In genomic region chr9:41765816-41766532, GRCm38 (mm10) we compare ENCODE assay signal across 9 mouse cellular contexts.
DNase-seq lines count a peak whose midpoint lies in the region; ATAC-seq and TF ChIP-seq lines count a peak whose summit lies in the region.
"Had no signal": no experiment of that assay in that cellular context is flagged by ENCODE, and none has a peak within 500 bp of the region (broad histone marks: within the 10 kb centered on the region; RNA-seq: fewer than 3 reads in every experiment).

No protein-coding gene starts in this region.

- ATAC-seq in heart, postnatal 0 days (ENCODE audit: insufficient read depth, low read depth), result no peak
- ATAC-seq in forebrain, embryonic 13.5 days, result no peak
- peak; percentile 91 for ATAC-seq in limb, embryonic 11.5 days (ENCODE audit: insufficient number of reproducible peaks, low FRiP score, low TSS enrichment, low read depth)

- TF ChIP-seq EP300 in heart, postnatal 0 days (IDR thresholded peaks at IDR 0.05; ENCODE audit: low read depth), result no peak

- peak overlapping the region; percentile 47 for H3K27ac ChIP-seq in heart, postnatal 0 days (ENCODE audit: low read depth)
- H3K27ac ChIP-seq in forebrain, embryonic 13.5 days, result peak overlapping the region; percentile 70
- H3K27ac ChIP-seq in limb, embryonic 11.5 days (replicated peaks; ENCODE audit: low read depth, low read length), result peak overlapping the region; percentile 79

- H3K4me3 ChIP-seq in heart, postnatal 0 days (ENCODE audit: low read depth, low read length), result no peak overlapping the region
- no peak overlapping the region for H3K4me3 ChIP-seq in forebrain, embryonic 13.5 days
- H3K4me3 ChIP-seq in limb, embryonic 11.5 days (ENCODE audit: low read depth, low read length), result no peak overlapping the region

- H3K27me3 ChIP-seq in heart, postnatal 0 days (ENCODE audit: control insufficient read depth, insufficient read depth, low read length), result no peaks in the 10 kb centered on the region
- H3K27me3 ChIP-seq in forebrain, embryonic 13.5 days, result no peaks in the 10 kb centered on the region
- H3K27me3 ChIP-seq in limb, embryonic 11.5 days (ENCODE audit: control insufficient read depth, insufficient read depth, low read length), result no peaks in the 10 kb centered on the region

- no peaks in the 10 kb centered on the region for H3K36me3 ChIP-seq in heart, postnatal 0 days (replicated peaks; ENCODE audit: control insufficient read depth, insufficient read depth, low read length)
- H3K36me3 ChIP-seq in forebrain, embryonic 13.5 days (ENCODE audit: poor library complexity, severe bottlenecking), result no peaks in the 10 kb centered on the region
- no peaks in the 10 kb centered on the region for H3K36me3 ChIP-seq in limb, embryonic 11.5 days (ENCODE audit: control insufficient read depth, insufficient read depth, low read length)

- no peak overlapping the region for H3K4me2 ChIP-seq in heart, postnatal 0 days (ENCODE audit: low read depth, low read length)
- H3K4me2 ChIP-seq in forebrain, embryonic 13.5 days, result no peak overlapping the region
- H3K4me2 ChIP-seq in limb, embryonic 11.5 days (ENCODE audit: low read depth, severe bottlenecking), result no peak overlapping the region

- H3K9ac ChIP-seq in heart, postnatal 0 days (replicated peaks; ENCODE audit: low read depth, low read length), result no peak overlapping the region
- no peak overlapping the region for H3K9ac ChIP-seq in forebrain, embryonic 13.5 days
- H3K9ac ChIP-seq in limb, embryonic 11.5 days (ENCODE audit: low read length), result no peak overlapping the region

- DNase-seq in heart, postnatal 0 days (ENCODE audit: low spot score), result no peak
- DNase-seq in heart, adult 8-10 months (ENCODE audit: low spot score), result no peak
- DNase-seq in R1 (ENCODE audit: low read depth, low spot score), result peak; percentile 44
- DNase-seq in limb, embryonic 11.5 days (ENCODE audit: low spot score), result peak; percentile 31
- no peak for DNase-seq in spleen, postnatal 10 days (ENCODE audit: low spot score in 2 of 2)
- DNase-seq in urinary bladder, postnatal 14 days (ENCODE audit: low spot score), result no peak
- DNase-seq in thymus, adult 18-20 months, result no peak
- DNase-seq: thymus, postnatal 14 days had no signal

- TF ChIP-seq CTCF in heart, postnatal 0 days (IDR thresholded peaks at IDR 0.05; ENCODE audit: low read depth), result no peak

- 0 out of 2 replicates have a peak, but pooled peaks cover 3% of the 10 kb centered on the region for H3K9me3 ChIP-seq in heart, postnatal 0 days (replicated peaks; ENCODE audit: control insufficient read depth, low read length)
- peaks cover 5% of the 10 kb centered on the region; the same call in 1 of the 2 replicates for H3K9me3 ChIP-seq in forebrain, embryonic 13.5 days (replicated peaks)
- H3K9me3 ChIP-seq in limb, embryonic 11.5 days (ENCODE audit: control insufficient read depth, low read length), result no peaks in the 10 kb centered on the region

- 89% methylated on average over 6 of the region's 6 CpGs for WGBS in heart, postnatal 0 days
- WGBS in forebrain, embryonic 13.5 days, result 81% methylated on average over 6 of the region's 6 CpGs
- 77% methylated on average over 6 of the region's 6 CpGs for WGBS in limb, embryonic 11.5 days

- peaks cover 19% of the 10 kb centered on the region for H3K4me1 ChIP-seq in heart, postnatal 0 days (ENCODE audit: control insufficient read depth, insufficient read depth)
- H3K4me1 ChIP-seq in forebrain, embryonic 13.5 days, result peaks cover 18% of the 10 kb centered on the region
- peaks cover 3% of the 10 kb centered on the region; the same call in 1 of the 2 replicates for H3K4me1 ChIP-seq in limb, embryonic 11.5 days (ENCODE audit: control insufficient read depth, insufficient read depth, low read length)

Comparison
In these comparisons a context has a peak if more than half of its experiments do, and no peak if none do; other contexts are left out.
1. DNase-seq: peak in R1 (single experiment) and limb, embryonic 11.5 days (single experiment); none in heart, postnatal 0 days (single experiment), heart, adult 8-10 months (single experiment), spleen, postnatal 10 days (0 of 2), urinary bladder, postnatal 14 days (single experiment) and thymus, adult 18-20 months (0 of 2).
2. Peak in every context shown above with its lines, with median percentiles within 50 percentile points of each other: H3K27ac ChIP-seq.